Mouse (Mus musculus): ENCODE measurements around the gene Hist1h4d.

GRCm38 (mm10) chr13:23622861-23623450 is 41.6 kb downstream of the Hist1h4d start:
- TF ChIP-seq CTCF (IDR thresholded peaks at IDR 0.05; ENCODE audit: extremely low read depth, insufficient read length, insufficient replicate concordance, low read depth, low read length) = no peak
- TF ChIP-seq POLR2A (IDR thresholded peaks at IDR 0.05; ENCODE audit: low read depth, low read length) = no peak

Data from small intestine, adult 2 months (tissue).